Mouse (Mus musculus) left cerebral cortex, adult 11 months (tissue): ENCODE results near the gene Heatr5a.

Experiments used
- DNase-seq: peaks from one replicate; pipeline ENCODE4 v3.0.0; 2022; ENCODE audit warnings: low spot score

Heatr5a gene

DNA sequence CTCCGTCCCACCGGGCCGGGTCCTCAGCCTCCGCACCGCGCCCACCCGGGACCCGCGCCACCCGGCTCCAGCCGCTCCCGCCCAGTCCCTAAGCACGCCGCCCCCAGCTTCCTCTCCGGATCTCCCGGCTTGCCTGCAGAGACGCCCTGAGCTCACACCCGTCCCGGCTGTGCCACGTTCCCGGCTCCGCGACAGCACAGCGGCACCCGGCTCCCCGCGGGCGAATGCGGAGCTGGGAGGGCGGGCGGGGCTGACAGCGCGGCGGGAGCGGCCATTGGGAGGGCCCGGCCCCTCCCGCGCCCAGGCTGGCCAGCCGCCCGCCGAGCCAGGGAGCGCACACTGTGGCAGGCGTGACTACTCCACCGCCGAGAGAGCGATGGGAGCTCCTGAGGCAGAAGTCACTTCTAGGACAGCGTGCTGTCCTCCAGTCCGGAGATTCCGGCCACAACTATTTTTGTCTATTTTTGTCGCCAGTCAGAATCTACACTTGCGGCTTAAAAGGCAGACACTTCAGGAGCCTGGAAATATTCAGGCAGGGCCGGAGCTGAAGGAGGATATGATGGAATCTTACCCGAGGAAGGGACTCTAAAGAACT, at the start of gene Heatr5a:
TSS of gene Heatr5a (minus strand) at position 252 of the 595 bp plus-strand sequence.
- peak; percentile 68 for DNase-seq

- DNase-seq, result no peak
These were observed 43.4 kb upstream of the Heatr5a start for GRCm38 (mm10) chr12:52014494-52015029.

- no peak for DNase-seq
These were observed 42.9 kb upstream of the Heatr5a start for GRCm38 (mm10) chr12:52014044-52014443.

DNA sequence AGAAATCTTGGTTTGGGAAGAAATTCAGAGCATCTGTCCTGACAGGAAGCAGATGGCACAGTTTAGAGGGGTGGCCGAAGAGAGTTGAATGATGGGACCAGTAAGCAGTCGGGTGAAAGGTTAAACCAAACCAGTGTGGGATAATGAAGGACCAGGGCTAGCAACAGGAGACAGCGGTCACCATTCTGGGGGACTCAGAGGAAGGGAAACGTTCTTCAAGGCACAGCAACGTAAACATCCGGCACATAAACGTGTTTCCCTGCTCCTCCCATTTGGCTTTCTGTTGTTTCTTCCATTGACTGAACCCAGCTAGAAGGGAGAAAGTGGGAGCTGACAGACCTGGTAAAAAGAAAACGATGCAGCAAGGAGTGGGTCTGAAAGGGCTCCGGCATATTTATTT, 42.2 kb upstream of the Heatr5a start:
- no peak for DNase-seq

DNA sequence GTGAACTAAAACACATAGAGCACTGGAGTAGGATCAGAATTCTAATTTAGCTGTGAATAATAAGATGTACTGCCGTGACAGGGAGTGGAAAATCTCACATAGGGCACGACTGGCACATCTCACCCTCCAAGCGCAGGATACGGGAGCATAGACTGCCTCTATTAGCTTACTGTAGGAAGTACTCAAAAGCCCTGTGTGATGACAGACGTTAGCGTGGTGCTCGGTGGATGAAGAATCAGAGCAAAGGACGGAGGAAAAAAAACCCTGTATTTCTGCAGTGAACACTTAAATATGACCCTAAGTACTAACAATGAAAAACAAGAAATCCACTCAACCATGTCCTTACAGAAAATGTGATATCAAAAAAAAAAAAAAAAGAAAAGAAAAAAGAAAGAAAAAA, 41.0 kb upstream of the Heatr5a start:
- no peak for DNase-seq

GRCm38 (mm10) chr12:52010630-52010961, 39.5 kb upstream of the Heatr5a start:
- DNase-seq, result no peak

DNA sequence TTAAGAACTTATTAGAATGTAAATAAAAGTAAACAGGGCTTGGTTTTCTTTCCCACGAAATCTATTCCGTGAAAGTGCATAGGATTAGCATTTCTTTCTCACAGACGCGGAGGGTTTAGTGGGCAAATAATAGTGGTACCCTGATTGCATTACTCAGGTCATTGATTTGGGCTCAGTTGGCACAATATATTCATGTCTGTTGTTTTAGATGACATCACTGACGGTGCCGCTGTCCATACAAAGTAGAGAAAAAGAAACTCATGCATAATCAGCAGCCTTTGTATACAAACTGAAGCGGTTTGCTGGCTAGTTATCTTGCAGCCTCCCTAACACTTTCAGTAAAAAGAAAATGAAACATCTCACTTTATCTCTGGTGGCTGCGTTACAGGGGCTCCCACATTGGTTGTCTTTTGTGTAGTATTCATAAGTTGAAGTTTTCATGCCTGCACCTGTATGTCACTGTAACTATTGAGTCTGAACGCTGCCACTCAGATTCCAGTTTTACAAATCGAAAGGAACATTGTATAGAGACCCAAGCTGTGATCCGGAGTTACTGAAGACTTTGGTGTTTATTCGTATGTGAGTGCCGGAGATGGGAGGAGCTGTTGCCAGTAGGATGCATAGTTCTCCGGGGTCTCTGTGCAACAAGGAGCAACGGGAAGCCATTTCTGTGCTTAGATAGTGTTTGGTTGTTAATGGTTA, 39.0 kb upstream of the Heatr5a start:
- DNase-seq, result no peak

GRCm38 (mm10) chr12:52006633-52006994, 35.5 kb upstream of the Heatr5a start:
- no peak for DNase-seq

GRCm38 (mm10) chr12:52005877-52006632, 34.9 kb upstream of the Heatr5a start, which contains the start of gene Dtd2:
Dtd2 (minus strand) TSS chr12:52006501.
- peak; percentile 88 for DNase-seq

DNA sequence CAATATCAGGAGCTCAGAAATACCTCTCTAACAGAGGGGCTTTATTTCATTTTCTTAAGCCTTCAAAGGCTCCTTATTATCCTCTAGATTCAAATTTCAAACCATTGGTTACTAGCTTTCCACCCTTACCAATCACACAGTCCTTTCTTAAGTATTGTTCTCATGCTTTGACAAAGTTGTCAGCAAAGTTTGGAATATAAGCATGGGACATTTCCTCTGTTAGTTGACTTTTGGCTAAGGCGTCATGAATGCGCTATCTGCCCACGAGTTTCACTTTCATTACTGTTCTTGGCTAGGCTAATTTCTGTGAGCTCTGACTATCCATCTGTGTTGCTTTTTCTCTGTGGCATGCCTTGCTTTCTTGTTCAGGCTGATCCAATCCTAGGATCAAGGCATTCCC, 31.6 kb upstream of the Heatr5a start:
- no peak for DNase-seq

DNA sequence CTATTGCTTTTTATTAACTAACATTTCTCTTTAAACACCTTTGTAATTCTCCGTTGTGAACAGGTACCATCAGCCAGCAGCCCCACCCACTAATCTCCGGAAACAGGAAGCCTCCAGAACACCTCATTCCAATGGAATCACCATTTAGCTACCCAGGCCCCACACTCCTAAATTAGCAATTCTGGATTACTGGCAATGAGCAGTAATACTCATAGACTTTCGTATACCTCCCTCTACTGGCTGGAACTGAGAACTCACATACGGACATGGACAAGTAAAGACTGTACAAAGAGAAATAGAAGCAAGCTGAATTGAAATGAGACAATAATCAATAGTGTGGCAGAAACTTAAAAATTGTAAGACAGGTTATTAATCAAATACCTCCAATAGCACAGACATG, 30.4 kb upstream of the Heatr5a start:
- DNase-seq, result peak; percentile 70

DNA sequence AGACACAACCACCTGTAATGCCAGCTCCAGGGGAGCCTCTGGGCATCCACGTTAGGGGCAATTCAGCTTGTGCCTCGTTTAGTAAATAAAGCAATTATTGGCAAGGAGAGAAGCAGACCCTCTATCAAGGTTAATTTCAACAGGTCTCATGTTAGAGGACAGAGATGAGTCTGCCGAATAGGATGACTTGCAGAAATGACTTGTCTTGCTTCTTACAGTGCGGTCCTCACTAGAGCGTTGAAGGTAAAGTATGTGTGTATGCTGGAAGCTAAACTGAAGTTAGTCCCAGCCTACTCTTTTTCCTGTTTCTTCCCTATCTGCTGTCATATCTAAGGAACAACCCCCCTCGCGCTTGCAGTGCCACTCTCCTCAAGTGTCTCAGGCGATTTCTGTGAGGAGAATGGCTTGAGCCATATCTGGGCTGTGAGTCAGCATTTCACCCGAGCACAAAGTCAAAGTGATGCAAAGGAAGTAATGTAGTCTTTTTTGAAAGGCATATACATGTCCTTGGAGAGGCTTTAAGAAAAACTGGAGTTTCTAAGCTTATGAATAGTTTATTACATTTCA, 27.3 kb upstream of the Heatr5a start:
- no peak for DNase-seq

DNA sequence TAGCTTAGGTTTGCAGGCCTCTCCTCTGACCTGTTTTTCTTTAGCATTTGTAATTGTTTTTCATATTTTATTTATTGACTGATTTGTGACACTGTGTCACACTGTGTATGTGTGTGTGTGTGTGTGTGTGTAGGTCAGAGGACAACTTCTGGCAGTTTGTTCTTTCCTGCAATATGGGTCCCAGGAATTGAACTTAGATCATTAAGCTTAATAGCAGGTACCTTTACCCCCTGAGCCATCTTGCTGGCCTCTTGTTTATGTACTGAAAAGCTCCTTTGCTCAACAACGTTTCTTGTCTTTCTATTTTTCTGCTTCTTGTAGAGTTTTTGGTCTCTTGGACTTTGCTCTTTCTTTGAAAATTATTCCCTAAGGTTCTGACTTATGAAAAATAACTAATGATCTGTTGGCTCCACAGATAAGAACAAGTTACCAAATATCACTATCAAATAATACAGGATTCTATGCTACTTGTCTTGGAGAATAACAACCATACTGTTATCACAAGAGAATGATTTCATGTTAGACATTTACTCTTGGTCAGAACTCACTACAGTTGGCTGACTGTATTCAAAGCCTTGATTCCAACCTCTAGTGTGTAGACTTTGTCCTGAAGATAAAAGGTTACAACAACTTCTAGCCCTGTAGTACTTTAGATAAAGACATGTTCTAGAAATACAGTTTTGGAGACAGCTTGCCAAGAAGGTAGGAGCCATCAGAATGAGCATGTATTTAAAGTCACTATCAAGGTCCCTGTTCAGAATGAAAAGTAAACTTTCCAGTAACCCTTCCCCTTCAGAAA, 24.8 kb upstream of the Heatr5a start:
- no peak for DNase-seq

DNA sequence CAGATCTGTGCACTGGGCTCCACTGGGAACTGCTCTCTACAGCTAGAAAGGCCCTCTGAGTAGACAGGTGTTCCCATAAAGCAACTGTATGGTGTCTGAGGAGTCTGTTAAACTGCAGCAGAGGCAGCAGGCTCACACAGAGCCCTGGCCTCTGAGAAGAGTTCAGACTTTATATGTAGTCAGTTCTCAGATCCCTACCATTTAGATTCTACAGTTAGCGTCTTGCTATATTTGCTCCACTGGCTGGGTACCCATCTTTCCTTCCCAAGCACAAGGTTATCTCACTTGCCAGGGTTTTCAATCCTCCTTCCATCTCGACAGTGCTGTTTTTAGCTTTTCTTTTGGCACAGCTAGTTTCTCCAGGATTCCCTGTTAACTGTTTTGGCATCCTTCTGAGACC, 19.5 kb upstream of the Heatr5a start:
- DNase-seq, result no peak

GRCm38 (mm10) chr12:51988536-51988935, 17.4 kb upstream of the Heatr5a start:
- no peak for DNase-seq

DNA sequence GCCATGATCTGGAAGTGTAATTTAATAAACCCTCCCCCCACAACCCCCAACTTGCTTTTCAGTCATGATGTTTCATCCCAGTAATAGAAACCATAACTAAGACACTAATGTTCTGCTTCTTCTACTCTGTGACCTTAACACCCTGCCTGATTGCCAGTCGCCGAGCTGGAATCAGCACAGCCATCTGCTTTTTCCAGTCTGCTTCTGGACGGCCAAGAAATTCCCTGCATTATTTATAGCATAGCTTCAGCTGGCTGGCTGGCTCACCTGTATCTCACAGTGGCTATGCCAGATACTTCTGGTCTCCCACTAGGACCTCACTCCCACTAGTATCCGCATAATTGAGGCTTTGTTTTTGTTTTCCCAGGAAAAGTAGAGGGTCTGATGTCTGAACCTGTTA, 14.7 kb upstream of the Heatr5a start:
- no peak for DNase-seq

GRCm38 (mm10) chr12:51985163-51985748, 14.1 kb upstream of the Heatr5a start:
- DNase-seq, result no peak

DNA sequence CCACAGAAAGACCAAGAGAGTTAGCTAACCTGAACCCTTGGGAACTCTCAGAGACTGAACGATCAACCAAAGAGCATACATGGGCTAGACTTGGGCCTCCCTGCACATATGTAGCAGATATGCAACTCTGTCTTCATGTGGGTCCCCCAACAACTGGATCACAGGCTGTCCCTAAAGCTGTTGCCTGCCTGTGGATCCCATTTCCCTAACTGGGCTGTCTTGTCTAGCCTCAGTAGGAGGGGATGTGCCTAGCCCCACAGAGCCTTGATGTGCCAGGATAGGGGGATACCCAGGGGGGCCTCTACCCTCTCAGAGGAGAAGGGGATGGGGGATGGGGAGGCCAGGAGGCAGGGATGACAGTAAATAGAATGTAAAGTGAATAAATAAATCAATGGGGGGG, 12.5 kb upstream of the Heatr5a start:
- DNase-seq, result no peak

GRCm38 (mm10) chr12:51976531-51976930, 5.4 kb upstream of the Heatr5a start:
- no peak for DNase-seq

DNA sequence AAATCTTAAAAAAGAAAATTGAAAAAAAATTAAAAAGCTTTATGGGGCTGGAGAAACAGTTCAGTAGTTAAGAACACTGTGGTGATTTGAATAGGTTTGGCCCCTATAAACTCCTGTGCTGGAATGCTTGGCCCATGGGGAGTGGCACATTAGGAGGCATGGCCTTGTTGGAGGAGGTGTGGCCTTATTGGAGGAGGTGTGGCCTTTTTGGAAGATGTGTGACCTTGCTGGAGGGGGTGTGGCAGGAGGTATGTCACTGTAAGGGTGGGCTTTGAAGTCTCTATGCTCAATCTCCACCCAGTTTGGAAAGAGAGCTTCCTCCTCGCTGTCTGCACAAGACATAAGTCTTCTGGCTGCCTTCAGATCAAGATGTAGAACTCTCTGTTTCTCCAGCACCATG, 3.3 kb upstream of the Heatr5a start:
- no peak for DNase-seq

- no peak for DNase-seq
These were observed 1.3 kb upstream of the Heatr5a start for GRCm38 (mm10) chr12:51972269-51973065.
